Mouse (Mus musculus): Measurements from ENCODE around the gene Dnase2a. TPM values are rescaled to one million over a fixed set of nuclear protein-coding genes. Genes with fewer than 3 reads are reported as not detected.

Gene Dnase2a
- polyA plus RNA-seq, 1 experiment from 2014 or later: 5.2 TPM

DNA sequence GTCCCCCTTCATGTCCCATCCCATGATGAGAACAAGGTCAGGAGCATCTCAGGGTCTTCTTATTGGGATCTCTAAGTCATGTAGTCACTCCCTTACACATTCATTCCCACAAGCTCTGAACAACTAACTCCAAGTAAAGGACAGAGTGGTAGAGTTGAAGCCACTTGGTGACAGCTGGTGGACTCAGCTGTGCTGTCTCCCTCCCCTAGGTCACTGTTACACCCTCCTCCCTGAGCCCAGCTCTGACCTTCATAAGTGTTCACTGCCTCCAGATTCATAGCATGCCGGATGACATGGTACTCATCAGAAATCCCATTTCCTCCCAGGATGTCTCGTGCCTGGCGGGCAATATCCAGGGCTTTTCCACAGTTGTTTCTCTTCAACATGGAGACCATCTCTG is 20.1 kb upstream of the Dnase2a start:
- 93% methylated on average over 3 of the region's 3 CpGs for WGBS
- Histone ChIP-seq H3K4me1 (ENCODE audit: control insufficient read depth, insufficient read depth, low read length) (peaks cover 6% of the 10 kb centered on the region; the same call in 1 of the 2 replicates), H3K9me3 (replicated peaks; ENCODE audit: control insufficient read depth, low read length) (no peaks in the 10 kb centered on the region), H3K4me2 (ENCODE audit: low read depth, low read length) (no peak overlapping the region), H3K9ac (ENCODE audit: low read length) (no peak overlapping the region), H3K36me3 (ENCODE audit: control insufficient read depth, insufficient read depth) (peaks cover 20% of the 10 kb centered on the region; the same call in 1 of the 2 replicates), H3K4me3 (ENCODE audit: low read length) (no peak overlapping the region), H3K27me3 (ENCODE audit: control insufficient read depth, insufficient read depth, low read length) (no peaks in the 10 kb centered on the region), H3K27ac (ENCODE audit: low read length) (no peak overlapping the region)
- ATAC-seq (replicated peaks; ENCODE audit: extremely low read depth, insufficient read depth, low FRiP score): no peak

DNA sequence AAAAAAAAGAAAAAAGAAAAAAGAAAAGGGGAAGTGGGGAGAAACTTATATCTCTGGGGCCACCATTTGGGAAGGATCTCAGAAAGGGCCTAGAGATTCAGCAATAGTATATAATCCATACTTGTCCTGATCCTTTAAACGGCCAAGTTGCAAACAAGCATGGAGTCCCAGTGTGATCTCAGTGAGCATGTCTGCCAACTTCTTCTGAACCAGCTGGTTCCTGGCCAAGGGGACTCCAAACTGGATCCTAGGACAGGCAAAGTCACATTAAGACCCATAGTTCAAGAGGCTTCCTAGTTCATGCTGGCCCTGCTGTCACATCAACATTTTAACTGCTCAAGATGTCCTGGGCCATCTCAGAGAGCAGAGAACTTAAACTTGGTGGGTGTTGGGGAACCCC is 19.2 kb upstream of the Dnase2a start:
- Histone ChIP-seq H3K4me2 (ENCODE audit: low read depth, low read length) (no peak overlapping the region), H3K9ac (ENCODE audit: low read length) (no peak overlapping the region), H3K4me1 (ENCODE audit: control insufficient read depth, insufficient read depth, low read length) (peaks cover 8% of the 10 kb centered on the region; the same call in 1 of the 2 replicates), H3K27me3 (ENCODE audit: control insufficient read depth, insufficient read depth, low read length) (no peaks in the 10 kb centered on the region), H3K27ac (ENCODE audit: low read length) (no peak overlapping the region), H3K4me3 (ENCODE audit: low read length) (no peak overlapping the region), H3K9me3 (replicated peaks; ENCODE audit: control insufficient read depth, low read length) (no peaks in the 10 kb centered on the region), H3K36me3 (ENCODE audit: control insufficient read depth, insufficient read depth) (peaks cover 20% of the 10 kb centered on the region; the same call in 1 of the 2 replicates)
- no peak for ATAC-seq (replicated peaks; ENCODE audit: extremely low read depth, insufficient read depth, low FRiP score)
- 91% methylated on average over 1 of the region's 1 CpGs for WGBS

DNA sequence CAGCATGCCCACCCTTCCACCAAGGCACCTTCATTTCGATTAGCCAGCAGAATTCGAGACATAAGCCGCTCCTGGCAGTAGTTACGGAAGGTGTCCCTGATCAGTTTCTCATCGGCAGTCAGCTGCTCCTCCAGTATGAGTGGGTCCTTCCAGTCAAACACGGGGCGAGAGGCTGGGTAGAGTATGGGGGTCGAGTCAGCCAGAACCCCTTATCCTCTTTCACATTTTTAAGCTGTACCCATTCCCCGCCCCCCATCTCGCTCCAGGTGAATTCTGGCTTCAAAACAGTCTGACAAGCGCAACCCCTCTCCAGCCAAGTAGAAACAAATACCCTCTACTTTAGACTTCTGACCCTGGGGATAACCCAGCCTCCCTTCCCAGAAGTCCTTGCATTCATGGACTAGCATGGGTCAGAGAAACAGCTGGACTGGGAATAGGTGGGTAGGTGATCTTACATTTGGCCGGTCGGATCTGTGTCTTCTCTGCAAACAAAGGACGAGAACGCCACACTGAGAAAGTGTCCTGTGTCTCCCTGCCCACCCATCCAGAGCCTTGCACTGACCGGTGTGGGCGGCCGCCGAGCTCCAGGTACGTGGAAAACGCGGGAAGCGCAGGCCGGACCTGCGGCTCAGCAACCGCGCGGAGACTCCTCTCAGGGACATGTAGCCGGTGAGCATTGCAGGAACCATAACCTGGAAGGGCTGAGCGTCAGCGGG is 15.2 kb upstream of the Dnase2a start:
- Histone ChIP-seq H3K4me2 (ENCODE audit: low read depth, low read length) (peak overlapping the region; percentile 87), H3K9me3 (replicated peaks; ENCODE audit: control insufficient read depth, low read length) (no peaks in the 10 kb centered on the region), H3K27ac (ENCODE audit: low read length) (0 out of 2 replicates have a peak overlapping the region, but pooled peaks have one; percentile 29), H3K9ac (ENCODE audit: low read length) (peak overlapping the region; percentile 85), H3K4me3 (ENCODE audit: low read length) (peak overlapping the region; percentile 87), H3K27me3 (ENCODE audit: control insufficient read depth, insufficient read depth, low read length) (no peaks in the 10 kb centered on the region), H3K4me1 (ENCODE audit: control insufficient read depth, insufficient read depth, low read length) (peaks cover 10% of the 10 kb centered on the region; the same call in 1 of the 2 replicates), H3K36me3 (ENCODE audit: control insufficient read depth, insufficient read depth) (peaks cover 6% of the 10 kb centered on the region; the same call in 1 of the 2 replicates)
- peak; percentile 11; the same call in 1 of the 2 replicates for ATAC-seq (replicated peaks; ENCODE audit: extremely low read depth, insufficient read depth, low FRiP score)
- 11% methylated on average over 31 of the region's 31 CpGs for WGBS

DNA sequence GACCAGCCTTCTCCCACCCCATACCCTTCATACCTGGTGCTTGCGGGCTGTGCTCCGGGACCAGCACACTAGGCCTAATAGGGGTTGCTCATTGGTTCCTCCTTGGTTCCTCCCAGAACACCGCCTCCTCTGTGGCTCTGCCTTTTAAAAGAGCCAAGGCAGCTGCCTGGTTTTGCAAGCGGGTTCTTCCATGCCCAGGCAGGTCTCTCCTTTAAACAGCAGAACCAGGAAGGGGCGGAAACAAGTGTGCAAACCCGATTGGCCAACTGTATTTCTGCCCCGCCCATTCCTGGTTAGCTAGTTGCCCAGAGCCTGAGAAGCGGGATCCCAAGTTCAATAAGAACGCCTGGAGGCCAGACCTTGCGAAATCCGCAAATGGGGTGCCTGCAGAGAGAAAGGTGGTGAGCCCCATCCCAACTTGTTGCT is 14.6 kb upstream of the Dnase2a start, which contains the start of gene Gcdh:
TSS of gene Gcdh (minus strand) at position 213 of the 426 bp plus-strand sequence.
- Histone ChIP-seq H3K36me3 (ENCODE audit: control insufficient read depth, insufficient read depth) (peaks cover 6% of the 10 kb centered on the region; the same call in 1 of the 2 replicates), H3K4me3 (ENCODE audit: low read length) (peak within 1 kb of the TSS; percentile 87), H3K4me2 (ENCODE audit: low read depth, low read length) (peak within 1 kb of the TSS; percentile 87), H3K27me3 (ENCODE audit: control insufficient read depth, insufficient read depth, low read length) (no peaks in the 10 kb centered on the region), H3K27ac (ENCODE audit: low read length) (peak within 1 kb of the TSS; percentile 29; the same call in 1 of the 2 replicates), H3K9ac (ENCODE audit: low read length) (peak within 1 kb of the TSS; percentile 85), H3K4me1 (ENCODE audit: control insufficient read depth, insufficient read depth, low read length) (peaks cover 10% of the 10 kb centered on the region; the same call in 1 of the 2 replicates), H3K9me3 (replicated peaks; ENCODE audit: control insufficient read depth, low read length) (no peaks in the 10 kb centered on the region)
- peak; percentile 98 for ATAC-seq (replicated peaks; ENCODE audit: extremely low read depth, insufficient read depth, low FRiP score)
- WGBS: under 1% methylated on average over 11 of the region's 11 CpGs

DNA sequence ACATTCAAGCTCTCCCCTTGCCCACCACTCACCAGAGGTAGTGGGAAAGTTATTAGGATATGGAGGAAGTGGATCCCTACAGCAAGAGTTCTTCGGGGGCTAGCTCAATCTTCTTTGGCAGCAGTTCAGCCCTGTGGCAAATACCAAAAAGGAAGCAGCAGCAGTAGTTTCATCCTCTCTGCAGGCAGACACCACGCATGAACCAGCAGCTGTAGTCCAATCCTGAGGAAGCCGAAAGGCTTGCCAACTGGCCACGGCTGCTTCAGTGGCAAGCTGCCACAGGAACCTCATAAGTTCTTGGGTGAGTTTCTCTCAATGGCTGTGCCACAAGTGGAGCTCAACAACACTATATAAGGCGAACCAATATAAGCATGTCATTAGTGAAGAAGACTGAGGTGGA is 12.4 kb upstream of the Dnase2a start:
- 76% methylated on average over 5 of the region's 5 CpGs for WGBS
- Histone ChIP-seq H3K4me1 (ENCODE audit: control insufficient read depth, insufficient read depth, low read length) (peaks cover 10% of the 10 kb centered on the region; the same call in 1 of the 2 replicates), H3K4me2 (ENCODE audit: low read depth, low read length) (no peak overlapping the region), H3K9ac (ENCODE audit: low read length) (no peak overlapping the region), H3K36me3 (ENCODE audit: control insufficient read depth, insufficient read depth) (peaks cover under 1% of the 10 kb centered on the region; the same call in 1 of the 2 replicates), H3K4me3 (ENCODE audit: low read length) (no peak overlapping the region), H3K27ac (ENCODE audit: low read length) (no peak overlapping the region), H3K9me3 (replicated peaks; ENCODE audit: control insufficient read depth, low read length) (no peaks in the 10 kb centered on the region), H3K27me3 (ENCODE audit: control insufficient read depth, insufficient read depth, low read length) (no peaks in the 10 kb centered on the region)
- no peak for ATAC-seq (replicated peaks; ENCODE audit: extremely low read depth, insufficient read depth, low FRiP score)

DNA sequence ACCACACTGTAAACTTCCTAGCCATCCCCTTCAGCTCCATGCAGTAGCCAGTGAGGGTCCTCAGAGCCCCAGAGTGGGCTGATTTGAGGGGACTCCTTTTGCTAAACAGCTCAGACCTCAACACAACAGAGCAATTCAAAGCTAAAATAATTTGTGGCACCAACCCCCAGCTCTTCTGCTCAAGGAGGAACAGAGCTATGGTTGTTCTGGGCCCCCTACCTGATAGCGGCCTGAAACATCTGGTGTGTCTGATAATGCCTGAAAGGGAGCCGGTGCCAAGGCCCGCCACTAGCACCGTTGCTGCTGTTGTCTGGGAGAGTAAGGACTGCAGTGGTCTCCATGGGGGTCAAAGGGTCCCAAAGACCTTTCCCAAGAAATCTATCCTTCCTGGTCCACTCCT is 7.3 kb upstream of the Dnase2a start:
- Histone ChIP-seq H3K9ac (ENCODE audit: low read length) (no peak overlapping the region), H3K4me1 (ENCODE audit: control insufficient read depth, insufficient read depth, low read length) (0 out of 2 replicates have a peak, but pooled peaks cover 4% of the 10 kb centered on the region), H3K4me3 (ENCODE audit: low read length) (no peak overlapping the region), H3K9me3 (replicated peaks; ENCODE audit: control insufficient read depth, low read length) (no peaks in the 10 kb centered on the region), H3K4me2 (ENCODE audit: low read depth, low read length) (no peak overlapping the region), H3K27me3 (ENCODE audit: control insufficient read depth, insufficient read depth, low read length) (peaks cover 4% of the 10 kb centered on the region), H3K36me3 (ENCODE audit: control insufficient read depth, insufficient read depth) (no peaks in the 10 kb centered on the region), H3K27ac (ENCODE audit: low read length) (no peak overlapping the region)
- ATAC-seq (replicated peaks; ENCODE audit: extremely low read depth, insufficient read depth, low FRiP score): no peak
- WGBS: 35% methylated on average over 4 of the region's 4 CpGs

DNA sequence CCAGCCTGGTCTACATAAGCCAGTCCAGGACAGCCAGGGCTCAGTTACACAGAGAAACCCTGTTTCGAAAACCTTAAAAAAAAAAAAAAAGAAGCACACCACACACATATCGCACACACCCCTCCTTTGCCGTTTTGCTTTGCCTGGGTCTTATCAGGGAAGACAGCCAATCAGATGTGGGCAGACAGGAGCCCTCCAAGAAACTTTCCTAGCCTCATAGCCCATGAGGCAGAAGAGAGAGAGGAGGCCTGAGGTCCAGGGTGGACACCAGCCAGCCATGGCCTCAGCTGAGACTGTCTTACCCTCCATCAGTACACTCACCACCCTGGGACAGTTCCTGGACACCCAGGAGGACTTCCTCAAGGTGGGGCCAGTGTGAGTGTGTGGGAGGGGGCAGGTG is 6.6 kb upstream of the Dnase2a start, which contains the start of gene Klf1:
TSS of gene Klf1 (plus strand) at position 177 of the 400 bp plus-strand sequence.
- WGBS: 56% methylated on average over 3 of the region's 3 CpGs
- no peak within 1 kb of the TSS for H3K27ac ChIP-seq (ENCODE audit: low read length)
- ATAC-seq (replicated peaks; ENCODE audit: extremely low read depth, insufficient read depth, low FRiP score): no peak

DNA sequence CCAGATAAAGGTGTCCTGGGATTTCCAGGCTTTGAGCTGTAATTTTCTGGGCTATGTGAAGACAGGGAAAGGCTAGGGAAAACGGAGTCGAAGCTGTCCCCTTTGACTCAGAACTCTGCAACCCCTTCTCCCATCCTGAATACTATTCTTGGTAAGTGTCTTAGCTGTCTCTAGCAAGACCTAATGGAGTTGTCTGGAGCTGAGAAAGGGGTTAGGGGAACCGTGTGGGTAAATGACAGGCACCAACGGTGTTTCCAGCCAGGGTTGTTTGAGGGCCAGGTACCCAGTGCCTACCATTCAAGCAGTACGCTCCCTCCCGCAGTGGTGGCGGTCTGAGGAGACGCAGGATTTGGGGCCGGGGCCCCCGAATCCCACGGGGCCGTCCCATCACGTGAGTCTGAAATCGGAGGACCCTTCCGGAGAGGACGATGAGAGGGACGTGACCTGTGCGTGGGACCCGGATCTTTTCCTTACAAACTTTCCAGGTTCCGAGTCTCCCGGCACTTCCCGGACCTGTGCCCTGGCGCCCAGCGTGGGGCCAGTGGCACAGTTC is 5.9 kb upstream of the Dnase2a start:
- H3K9ac ChIP-seq (ENCODE audit: low read length): peak overlapping the region; percentile 85
- peak overlapping the region; percentile 77 for H3K4me3 ChIP-seq (ENCODE audit: low read length)
- no peaks in the 10 kb centered on the region for H3K9me3 ChIP-seq (replicated peaks; ENCODE audit: control insufficient read depth, low read length)
- no peak overlapping the region for H3K27ac ChIP-seq (ENCODE audit: low read length)
- peaks cover 4% of the 10 kb centered on the region for H3K27me3 ChIP-seq (ENCODE audit: control insufficient read depth, insufficient read depth, low read length)
- WGBS: 4% methylated on average over 24 of the region's 24 CpGs
- H3K4me1 ChIP-seq (ENCODE audit: control insufficient read depth, insufficient read depth, low read length): 0 out of 2 replicates have a peak, but pooled peaks cover 4% of the 10 kb centered on the region
- peak overlapping the region; percentile 100 for H3K4me2 ChIP-seq (ENCODE audit: low read depth, low read length)
- ATAC-seq (replicated peaks; ENCODE audit: extremely low read depth, insufficient read depth, low FRiP score): 0 out of 2 replicates have a peak, but pooled peaks have one; percentile 1
- no peaks in the 10 kb centered on the region for H3K36me3 ChIP-seq (ENCODE audit: control insufficient read depth, insufficient read depth)

More for the DNA sequence above, 6.6 kb upstream of the Dnase2a start, which contains the start of gene Klf1:
- H3K4me1 ChIP-seq (ENCODE audit: control insufficient read depth, insufficient read depth, low read length): 0 out of 2 replicates have a peak, but pooled peaks cover 4% of the 10 kb centered on the region
- H3K9me3 ChIP-seq (replicated peaks; ENCODE audit: control insufficient read depth, low read length): no peaks in the 10 kb centered on the region
- H3K9ac ChIP-seq (ENCODE audit: low read length): peak within 1 kb of the TSS; percentile 85
- H3K4me2 ChIP-seq (ENCODE audit: low read depth, low read length): peak within 1 kb of the TSS; percentile 100
- H3K4me3 ChIP-seq (ENCODE audit: low read length): peak within 1 kb of the TSS; percentile 77
- no peaks in the 10 kb centered on the region for H3K36me3 ChIP-seq (ENCODE audit: control insufficient read depth, insufficient read depth)
- peaks cover 4% of the 10 kb centered on the region for H3K27me3 ChIP-seq (ENCODE audit: control insufficient read depth, insufficient read depth, low read length)

Measured in heart, embryonic 16.5 days (tissue).